Mouse (Mus musculus): ENCODE measurements around the gene Gm20388.

The Gm20388 gene

DNA sequence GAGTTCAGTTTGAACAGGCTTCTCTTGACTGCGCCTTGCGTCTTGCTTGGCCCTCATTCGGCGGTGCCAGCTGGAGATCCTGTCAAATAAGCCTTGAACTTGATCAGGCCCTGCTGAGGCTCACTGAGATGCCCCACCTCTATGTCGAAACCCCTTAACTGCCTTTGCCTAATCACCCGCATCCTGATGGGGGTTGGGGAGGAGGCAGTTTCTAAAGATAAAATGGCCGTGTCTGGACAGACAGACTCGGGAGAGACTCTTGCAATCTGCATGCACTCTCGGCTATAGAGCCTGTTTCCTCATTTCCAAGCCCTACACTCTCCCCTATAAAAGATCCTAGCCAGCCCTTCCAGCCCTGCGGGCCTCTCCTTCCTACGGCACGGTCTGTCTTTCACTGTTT, 2682.6 kb downstream of the Gm20388 start:
- no peak for DNase-seq (ENCODE audit: low spot score in 2 of 2)

DNA sequence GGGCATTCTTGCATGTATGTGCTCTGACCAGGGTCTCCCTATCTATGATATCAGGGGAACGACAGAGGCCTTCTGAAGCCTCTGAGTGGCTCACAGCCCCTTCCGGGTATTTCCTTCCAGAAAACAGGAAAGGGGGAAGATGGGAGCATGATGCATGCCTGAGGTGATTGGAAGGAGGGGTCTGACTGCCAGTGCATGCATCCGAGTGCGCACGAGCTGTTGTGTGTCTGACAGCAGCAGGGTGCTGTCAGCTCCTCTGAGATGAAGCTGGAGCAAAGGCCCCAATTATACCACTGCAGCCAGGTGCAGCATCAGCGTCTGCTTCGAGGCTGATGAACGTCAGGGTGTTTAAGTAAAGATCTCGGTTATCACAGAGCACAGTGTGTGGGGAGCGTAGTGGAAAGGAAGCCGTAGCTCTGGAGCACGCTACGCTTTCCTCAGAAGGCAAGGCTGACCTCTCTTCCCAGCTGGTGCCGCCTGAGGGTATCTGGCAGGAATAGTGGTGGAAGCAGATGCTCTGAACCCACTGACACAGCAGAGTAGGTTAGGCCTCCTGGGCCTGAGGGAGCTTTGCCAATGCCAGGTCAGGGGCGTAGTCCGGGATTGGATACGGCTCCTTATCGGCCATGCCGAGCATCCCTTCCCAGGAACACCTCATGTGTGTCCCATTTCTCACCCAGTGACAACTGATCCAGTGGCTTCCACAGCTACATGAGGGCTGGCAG, 2683.3 kb downstream of the Gm20388 start:
- DNase-seq (ENCODE audit: low spot score in 2 of 2), result no peak

DNA sequence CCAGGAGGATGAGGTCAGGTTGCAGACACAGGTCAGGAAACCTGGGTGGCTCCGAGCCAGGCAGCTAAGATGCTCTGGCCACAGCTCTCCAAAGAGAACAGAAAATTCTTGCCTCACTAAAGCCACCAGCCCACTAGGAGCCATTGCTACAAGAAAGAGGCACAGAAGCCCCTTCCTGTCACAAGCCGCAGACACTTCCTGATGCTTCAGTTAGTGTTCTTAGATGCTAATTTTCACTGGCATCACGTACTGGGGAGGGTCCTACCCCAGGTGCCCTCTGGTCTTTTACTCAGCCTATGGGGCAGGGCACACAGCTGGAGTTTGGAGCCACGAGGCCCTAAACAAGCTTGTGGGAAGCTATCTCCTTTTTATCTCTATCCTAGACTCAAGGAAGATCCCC, 2685.4 kb downstream of the Gm20388 start:
- DNase-seq (ENCODE audit: low spot score in 2 of 2), result no peak

DNA sequence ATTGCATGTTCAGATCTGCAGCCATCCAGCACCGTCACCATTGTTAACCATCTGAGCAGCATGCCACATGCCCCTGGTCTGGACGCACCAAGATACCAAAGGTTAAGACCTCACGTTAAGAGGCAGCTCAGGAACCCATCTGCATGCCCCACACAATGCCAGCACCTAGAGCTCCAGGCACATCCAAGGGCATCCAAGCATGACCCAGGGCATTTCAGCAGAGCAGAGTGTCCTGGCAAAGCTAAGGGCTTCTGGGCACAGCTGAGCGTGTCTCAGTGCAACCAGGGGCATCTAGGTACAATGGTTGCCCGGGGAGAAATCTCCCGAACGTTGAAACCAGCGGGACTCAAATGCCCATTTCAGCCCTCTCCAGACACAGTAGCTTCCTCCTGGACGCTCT, 2690.0 kb downstream of the Gm20388 start:
- DNase-seq (ENCODE audit: low spot score in 2 of 2), result no peak

DNA sequence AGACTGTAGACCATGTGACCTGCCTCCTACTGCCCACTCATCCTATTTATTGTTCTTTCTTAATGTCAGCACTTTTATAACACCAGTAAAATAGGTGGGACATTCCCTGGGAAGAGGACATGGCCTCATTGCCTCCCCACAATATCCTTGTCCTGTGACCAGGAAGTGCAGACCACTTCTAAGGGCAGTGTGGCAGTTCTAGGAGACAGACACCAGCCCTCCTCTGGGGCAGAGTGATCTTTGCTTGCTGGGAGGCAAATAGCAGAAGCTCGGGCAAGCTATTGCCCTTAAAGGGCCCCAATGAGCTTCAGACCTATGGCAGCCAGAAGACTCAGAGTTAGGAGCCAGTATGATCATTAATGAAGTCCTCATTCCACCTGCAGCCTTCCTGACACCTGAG, 2694.0 kb downstream of the Gm20388 start:
- no peak for DNase-seq (ENCODE audit: low spot score in 2 of 2)

DNA sequence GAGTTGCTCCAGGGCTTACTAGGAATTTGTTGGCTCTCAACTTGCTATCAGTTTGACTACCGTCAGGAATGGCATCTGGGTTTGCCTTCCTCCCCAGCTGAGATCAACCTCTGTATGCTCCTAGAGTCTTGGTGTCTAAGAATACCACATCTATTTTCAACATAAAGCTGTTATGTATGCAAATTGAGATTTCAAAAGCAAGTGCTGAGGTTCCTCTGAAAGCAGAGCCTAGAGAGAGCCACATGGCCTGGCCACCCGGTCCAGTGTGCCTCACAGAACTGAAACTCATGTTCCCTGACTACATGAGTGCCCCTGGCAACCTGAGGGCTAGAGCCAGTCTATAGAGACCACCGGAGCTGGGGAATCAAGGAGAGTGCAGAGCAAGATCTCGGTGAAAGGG, 2694.7 kb downstream of the Gm20388 start:
- DNase-seq (ENCODE audit: low spot score in 2 of 2), result no peak

DNA sequence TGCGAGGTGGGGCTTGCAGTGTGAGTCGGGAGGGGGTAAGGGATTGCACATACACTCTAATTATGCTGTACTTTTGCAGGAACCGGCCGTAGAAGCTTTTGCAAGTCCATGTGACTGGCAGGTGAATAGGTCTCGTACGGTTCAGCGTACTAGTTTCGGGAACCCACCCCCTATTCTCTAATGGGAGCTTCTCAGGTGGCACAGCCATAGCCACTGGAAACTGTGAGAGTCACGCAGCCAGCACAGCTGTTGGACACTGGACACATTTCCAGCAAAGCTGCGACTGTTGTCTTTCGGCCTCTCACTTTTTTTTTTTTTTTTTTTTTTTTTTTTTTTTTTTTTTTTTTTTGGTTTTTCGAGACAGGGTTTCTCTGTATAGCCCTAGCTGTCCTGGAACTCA, 2696.2 kb downstream of the Gm20388 start:
- DNase-seq (ENCODE audit: low spot score in 2 of 2), result no peak

DNA sequence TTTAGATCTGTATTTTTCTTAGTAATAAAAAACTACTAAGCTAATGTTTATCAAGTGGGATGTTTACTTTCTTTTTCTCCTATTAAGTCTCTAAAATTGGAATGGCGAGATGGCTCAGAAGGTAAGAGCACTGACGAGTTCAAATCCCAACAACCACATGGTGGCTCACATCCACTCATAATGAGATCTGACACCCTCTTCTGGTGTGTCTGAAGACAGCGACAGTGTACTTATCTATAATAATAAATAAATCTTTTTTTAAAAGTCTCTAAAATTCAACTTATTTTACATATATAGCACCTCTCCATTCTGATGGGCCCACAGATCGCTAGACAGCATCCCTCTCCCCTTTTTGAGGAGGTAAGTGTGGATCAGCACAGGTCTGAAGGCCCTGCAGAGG, 2699.6 kb downstream of the Gm20388 start:
- no peak for DNase-seq (ENCODE audit: low spot score in 2 of 2)

DNA sequence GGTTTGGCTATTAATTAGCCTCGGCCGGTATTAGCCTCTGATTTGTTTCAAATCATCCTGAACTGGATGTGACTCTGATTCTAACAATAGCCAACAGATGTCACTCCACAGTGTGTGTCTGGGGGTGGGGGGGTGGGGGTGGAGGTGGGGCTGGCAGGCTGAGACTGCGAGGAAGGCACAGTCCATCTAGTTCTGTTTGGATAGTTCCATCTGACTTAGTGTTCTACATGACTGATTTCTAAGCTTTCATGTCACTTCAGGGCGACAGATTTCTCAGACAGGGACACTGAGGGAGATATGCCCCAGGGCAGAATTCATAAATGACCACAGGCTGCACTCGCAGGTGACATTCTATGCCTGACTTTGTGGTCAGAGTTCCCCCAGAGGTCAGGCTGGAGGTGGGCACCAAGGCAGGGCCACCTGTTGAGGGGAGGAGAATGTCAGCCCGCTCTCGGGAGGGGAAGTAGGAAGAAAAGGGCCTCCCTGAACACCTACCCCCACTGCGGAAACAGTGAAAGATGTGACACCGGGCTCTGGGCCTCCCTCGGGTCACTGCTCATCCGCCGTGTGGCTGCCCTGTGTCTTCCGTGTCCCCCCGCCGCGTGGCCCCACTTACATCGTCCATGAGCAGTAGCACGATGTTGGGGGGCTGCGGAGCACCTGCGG, 2700.1 kb downstream of the Gm20388 start:
- DNase-seq (ENCODE audit: low spot score in 2 of 2), result no peak

DNA sequence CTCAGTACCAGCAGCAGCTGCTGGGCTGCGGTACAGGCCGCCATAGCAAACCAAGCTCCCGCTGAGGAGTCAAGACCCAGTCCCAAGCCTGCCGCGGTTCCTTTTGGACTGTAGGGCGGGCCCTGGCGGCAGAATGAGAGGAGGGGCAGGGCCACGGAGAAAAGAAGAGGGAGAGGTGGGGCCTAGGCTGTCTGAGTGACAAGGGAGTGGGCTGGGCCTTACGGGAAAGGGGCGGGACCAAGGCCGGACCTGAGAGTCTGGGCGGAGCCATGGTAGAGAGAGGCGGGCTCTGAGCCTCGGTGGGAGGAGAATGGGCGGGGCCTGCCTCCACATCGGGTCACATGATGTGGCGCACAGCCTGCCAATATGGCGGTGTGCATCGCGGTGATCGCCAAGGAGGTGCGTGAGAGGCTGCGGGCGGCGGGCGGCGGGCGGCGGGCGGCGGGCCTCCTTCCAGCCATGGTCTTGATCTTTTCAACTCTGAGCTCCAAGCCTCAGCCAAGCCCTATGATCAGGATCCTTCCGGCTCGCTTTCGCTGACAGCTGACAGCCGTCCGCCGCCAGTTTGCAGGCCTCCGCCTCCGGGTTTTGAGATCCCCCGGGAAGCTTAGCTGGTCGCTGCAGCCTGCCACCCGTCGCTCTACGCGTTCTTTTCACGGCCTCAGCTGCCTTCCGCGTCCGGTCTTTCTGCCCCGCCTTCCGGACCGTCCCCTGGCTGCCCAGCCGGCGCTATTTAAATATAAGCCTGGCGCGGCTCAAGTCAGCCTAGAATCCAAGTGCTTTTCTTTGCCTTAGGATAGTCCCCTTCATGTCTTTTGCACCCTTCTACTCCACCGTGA, 2700.9 kb downstream of the Gm20388 start, which contains the start of the genes Galns and Trappc2l:
Gene Galns, minus strand, starts transcription at position 169 of the 839 bp plus-strand sequence.
Gene Trappc2l, plus strand, starts transcription at position 346 of the 839 bp plus-strand sequence.
- DNase-seq (ENCODE audit: low spot score in 2 of 2), result peak; percentile 93 to 95

DNA sequence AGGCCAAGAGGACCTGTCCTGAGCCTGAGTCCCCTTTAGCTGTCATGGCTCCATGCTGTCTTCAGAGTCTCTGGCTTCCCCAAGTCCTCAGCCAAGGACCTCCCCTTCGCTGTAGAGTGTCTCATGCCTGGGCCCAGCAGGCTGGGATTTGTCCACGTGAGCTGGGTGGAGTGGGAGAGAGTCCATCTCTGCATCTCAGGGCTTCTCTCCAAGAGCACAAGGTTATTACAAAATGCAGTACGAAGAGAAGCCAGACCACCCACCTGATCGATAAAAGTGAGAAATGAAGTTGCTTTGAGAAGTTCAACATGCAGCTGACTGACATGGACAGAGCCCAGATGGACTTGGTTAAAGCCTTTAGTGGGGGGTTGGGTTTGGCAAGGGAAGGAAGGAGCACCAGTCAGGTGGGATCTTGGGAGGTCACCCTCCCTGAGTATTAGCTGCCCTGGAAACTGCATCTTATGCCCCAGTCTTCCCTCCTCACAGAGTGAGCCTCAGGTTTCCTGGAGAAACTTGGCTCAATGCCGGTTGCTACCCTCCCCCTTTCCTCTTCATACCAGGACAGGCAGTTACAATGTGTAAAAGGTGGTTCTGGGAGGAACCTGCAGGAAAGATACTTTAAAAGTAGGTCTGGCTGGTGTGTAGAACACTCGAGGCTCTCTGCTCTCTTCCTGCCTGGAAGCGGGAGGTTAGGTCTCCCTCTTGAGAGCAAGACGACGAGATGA, 2705.7 kb downstream of the Gm20388 start:
- DNase-seq (ENCODE audit: low spot score in 2 of 2), result no peak

DNA sequence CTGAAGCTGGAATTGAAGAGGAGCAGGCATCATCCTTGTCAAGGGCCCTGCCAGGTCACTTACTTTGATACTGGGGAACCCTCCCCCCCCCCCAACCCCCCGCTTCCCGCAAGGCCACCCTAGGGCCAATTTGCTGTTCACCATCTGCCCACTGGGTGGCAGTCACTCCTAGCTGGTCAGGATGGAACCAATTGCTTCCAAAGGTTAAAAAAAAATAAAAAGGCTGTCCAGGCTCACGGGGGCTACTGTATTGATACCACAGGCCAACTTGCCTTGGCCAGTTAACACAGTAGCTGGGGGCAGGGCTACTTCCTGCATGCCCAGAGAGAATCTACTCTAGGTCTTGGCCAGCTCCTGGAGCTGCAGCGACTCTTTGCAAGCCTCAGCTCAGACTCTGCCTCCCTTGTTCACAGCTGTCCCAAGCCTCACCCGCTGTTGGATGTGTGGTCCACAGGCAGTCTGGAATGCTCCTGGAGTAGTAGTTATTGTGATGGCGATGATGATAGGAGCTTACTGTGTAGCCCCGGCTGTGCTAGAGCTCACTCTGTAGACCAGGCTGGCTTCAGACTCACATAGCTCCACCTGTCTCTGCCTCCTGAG, 2707.4 kb downstream of the Gm20388 start:
- DNase-seq (ENCODE audit: low spot score in 2 of 2), result no peak

DNA sequence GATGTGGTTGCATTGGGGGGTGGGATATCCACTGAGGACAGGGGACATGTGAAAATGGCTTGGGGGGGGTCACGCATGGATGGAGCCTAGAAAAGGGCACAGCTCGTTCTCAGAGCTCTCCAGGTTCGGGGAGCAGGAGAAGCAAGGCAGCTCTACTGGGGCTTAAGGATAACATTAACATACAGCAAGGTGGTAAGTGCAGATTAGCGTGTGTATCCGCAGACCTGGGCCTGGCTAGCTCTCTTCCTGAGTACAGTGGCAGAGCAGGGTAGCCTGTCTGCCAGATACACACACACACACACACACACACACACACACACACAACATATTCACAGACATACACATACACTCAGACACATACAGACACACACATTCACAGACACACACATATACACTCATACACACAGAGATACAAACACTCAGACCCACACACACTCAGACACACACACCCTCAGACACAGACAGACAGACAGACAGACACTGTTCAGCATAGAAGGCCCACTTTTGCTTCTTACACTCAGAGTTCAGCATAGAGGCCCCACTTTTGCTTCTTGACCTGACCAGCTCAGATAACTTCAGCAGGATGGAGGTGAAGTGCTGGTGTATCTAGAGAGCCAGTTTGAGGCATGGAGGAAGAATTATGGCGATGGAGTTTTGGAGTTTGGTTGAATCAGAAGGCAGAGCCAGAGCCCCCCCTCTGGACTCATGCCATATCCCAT, 2708.2 kb downstream of the Gm20388 start:
- no peak for DNase-seq (ENCODE audit: low spot score in 2 of 2)

DNA sequence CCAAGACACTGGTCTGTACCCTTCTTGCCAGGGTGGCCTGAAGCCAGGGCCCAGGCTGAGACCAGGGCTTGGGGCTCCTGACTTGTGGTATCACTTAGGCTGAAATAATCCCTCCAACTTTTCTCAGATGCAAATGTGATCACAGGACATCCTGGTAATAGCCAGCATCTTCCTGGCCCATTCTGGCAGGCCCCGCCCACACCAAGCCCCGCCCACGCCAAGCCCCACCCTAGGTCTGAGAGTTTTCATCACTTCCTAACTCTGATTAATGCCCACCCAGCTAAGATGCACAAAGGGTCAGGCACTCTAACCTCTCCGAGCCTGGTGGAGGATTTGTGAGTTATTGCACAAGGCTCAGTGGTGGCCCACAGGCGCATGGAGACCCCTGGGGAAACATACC, 2709.8 kb downstream of the Gm20388 start:
- no peak for DNase-seq (ENCODE audit: low spot score in 2 of 2)

DNA sequence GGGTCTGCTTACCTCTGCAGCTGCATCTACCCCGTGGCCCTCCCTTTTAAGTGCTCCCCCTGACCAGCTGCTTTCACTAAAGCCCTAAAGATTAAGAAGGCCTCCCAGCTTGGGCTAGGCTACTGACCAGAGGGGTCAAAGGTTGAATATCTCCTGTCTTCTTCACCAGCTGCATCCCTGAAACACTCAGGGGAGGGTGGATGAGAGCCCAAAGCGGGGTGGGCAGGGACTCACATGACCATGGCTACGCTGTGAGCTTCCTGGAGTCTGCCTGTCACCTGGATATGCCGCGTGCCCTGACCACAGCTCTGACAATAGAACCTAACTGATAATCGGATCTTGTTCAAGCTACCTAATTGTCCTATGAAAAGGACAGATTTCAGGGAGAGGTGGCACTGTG, 2712.1 kb downstream of the Gm20388 start, which contains the start of gene Pabpn1l:
Gene Pabpn1l, minus strand, starts transcription at position 13 of the 400 bp plus-strand sequence.
- DNase-seq (ENCODE audit: low spot score in 2 of 2), result no peak

DNA sequence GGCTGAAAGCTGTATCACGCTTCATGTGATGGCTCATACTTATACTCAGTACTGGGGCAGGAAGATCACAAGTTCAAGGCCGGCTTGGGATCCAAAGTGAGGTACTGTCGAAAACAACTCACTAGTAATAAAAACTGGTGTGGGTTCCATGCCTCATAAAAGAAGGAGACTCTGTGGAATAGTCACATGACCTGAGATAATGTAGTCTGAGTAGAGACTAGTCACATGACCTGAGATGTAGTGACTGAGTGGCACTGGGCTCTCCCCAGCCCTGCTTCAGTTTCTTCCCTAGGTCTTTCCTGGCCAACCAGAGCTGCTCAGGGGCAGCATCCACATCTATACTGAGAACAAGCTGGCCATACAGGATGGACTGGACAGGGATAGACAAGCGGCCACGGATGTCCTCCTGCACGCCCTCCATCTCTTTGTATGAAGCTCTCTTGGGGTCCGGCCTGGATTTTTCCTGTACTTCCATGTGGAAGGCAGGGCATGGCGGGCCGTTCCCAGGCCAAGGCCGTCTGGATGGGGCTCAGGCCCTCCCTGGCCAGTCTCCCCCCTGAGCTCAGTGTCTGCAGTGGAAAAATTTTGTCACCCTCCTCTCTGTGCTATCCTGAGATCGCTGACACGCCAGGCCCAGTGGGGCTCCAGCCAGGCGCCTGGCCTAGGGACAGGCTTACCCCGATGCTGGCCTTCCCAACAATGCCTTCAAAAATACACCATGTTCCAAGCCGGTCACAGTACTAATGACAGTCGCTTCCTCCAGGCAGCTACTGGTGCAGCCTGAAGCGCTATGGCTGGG, 2713.4 kb downstream of the Gm20388 start:
- no peak for DNase-seq (ENCODE audit: low spot score in 2 of 2)

DNA sequence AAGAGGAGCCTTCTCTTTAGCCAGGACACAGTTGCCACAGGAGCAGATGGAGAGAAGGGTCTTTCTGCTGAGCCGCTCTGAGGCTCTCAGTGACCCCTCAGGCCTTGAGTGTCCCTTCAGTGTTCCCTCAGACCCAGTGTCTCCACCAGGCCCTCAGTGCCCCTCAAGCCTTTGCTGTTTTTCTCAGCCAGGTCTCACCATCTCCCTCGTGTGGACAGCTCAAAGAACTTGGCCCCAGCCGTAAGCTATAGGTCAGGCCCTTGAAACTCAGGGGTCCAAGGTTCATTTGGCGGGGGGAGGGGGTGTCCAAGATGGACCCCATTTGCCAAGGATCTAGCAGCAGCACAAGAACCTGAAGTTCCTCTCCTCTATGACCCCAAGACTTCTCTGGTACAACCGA, 2714.0 kb downstream of the Gm20388 start:
- no peak for DNase-seq (ENCODE audit: low spot score in 2 of 2)

DNA sequence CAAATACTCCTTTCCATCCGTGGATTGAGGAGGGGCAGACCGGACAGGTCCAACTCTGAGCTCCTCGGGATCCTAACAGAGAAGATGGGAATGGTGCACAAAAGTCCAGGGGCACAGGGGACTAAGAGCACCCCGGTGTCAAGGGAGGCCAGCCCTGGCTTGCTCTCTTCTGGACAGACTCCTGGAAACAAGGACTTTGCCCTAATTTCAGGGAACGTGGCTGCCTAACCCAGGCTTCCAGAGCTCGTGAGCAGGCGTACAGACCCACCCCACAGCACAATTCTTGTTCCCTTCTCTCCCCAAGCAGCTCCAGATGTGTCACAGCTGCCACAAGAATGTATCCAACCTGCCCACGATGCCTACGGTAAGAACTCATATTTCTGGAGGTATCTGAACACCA, 2715.2 kb downstream of the Gm20388 start:
- no peak for DNase-seq (ENCODE audit: low spot score in 2 of 2)

DNA sequence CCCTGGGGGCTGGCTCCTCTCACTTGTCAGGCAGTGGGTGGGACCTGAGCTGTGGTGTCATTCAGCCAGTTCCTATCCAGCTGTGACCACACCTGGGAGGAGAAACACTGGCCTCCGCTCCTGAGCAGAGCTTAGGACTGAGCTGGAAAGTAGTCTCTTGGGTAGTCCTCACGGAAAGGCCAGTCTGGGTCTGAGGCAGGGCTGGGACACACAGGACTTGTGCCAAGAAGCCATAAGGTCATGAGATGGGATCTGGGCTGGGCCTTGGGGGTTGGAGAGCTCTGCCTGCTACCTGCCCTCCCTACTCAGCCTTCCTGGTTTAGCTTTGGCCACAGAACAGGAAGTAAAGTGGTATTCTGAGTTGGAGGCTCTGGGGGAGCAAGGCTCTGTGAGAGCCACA, 2716.3 kb downstream of the Gm20388 start:
- DNase-seq (ENCODE audit: low spot score in 2 of 2), result no peak

DNA sequence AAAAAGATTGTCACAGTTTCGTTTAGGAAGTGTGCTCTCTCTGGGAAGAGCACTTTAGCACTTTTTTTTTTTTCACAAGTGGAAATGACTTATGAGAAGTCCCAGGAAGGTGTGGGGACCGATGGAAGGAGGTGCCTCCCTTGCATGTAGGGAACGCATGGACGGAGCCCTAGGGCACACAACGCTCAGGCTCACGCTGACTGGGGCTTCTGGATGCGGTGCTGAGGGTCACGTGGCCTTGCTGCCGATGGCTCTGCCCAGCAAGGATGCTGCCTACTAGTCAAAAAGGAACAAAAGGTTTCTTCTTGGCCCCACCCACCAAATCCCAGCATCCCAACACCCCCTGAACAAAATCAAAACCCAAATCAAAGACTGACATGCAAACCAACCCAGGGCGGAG, 2718.7 kb downstream of the Gm20388 start:
- DNase-seq (ENCODE audit: low spot score in 2 of 2), result no peak

Data from right cerebral cortex, postnatal 36 days (tissue).